Mouse (Mus musculus) liver, embryonic 14.5 days (tissue): ENCODE data around the gene Trim68.

Source experiments
- CTCF ChIP-seq: IDR thresholded peaks from 2 replicates; pipeline ENCODE4 v1.5.1; 2016; ENCODE audit warnings: antibody characterized with exemption, low read depth, control low read depth
- EP300 ChIP-seq: IDR thresholded peaks from 2 replicates; pipeline ENCODE4 v1.6.1; 2016; ENCODE audit warnings: antibody characterized with exemption, low read depth

GRCm38 (mm10) chr7:102658523-102658922 is 28.6 kb downstream of the Trim68 start, which contains the start of gene Olfr555:
- TF ChIP-seq CTCF (no peak), EP300 (no peak)
